Mouse (Mus musculus): ENCODE measurements around the gene Ppp5c.

DNA sequence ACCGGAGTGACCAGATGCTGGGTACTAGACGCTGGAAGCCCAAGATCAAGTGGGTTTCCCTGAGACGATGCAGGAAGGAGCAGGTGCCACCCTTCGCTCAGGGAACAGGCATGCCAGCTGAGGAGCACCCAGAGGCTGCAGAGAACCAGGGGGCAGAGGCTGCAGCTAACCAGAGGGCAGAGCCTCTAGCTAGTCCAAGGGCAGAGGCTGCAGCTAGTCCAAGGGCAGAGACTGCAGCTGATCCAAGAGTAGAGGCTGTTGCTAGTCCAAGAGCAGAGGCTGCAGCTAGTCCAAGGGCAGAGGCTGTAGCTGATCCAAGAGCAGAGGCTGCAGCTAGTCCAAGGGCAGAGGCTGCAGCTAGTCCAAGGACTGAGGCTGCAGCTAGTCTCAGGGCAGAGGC is 32.4 kb downstream of the Ppp5c start:
- TF ChIP-seq CTCF (IDR thresholded peaks at IDR 0.05): no peak
- TF ChIP-seq EP300 (IDR thresholded peaks at IDR 0.05): no peak
